Mouse (Mus musculus) spleen, adult 18-20 months (tissue): ENCODE results near the gene Lins1.

ENCODE experiments used
- DNase-seq, 2 experiments: peaks; one replicate each; pipeline ENCODE4 v3.0.0; 2022; ENCODE audit warnings: mixed read lengths in 2 of 2

Gene Lins1

GRCm38 (mm10) chr7:66733882-66734281, 44.2 kb downstream of the Lins1 start:
- no peak for DNase-seq

- no peak for DNase-seq
Observed at GRCm38 (mm10) chr7:66734466-66734865, 44.8 kb downstream of the Lins1 start.

- DNase-seq = no peak
Observed at GRCm38 (mm10) chr7:66734993-66735392, 45.3 kb downstream of the Lins1 start.

GRCm38 (mm10) chr7:66737418-66737817, 47.7 kb downstream of the Lins1 start:
- DNase-seq = no peak

GRCm38 (mm10) chr7:66741008-66741407, 51.3 kb downstream of the Lins1 start:
- DNase-seq = no peak

- DNase-seq = no peak
Observed at GRCm38 (mm10) chr7:66741412-66741811, 51.7 kb downstream of the Lins1 start.

- no peak for DNase-seq
Observed at GRCm38 (mm10) chr7:66743377-66743781, 53.7 kb downstream of the Lins1 start, which contains the start of gene Cers3. Cers3 (plus strand) TSS chr7:66743504.

- no peak for DNase-seq
Observed at GRCm38 (mm10) chr7:66746972-66747371, 57.3 kb downstream of the Lins1 start.

GRCm38 (mm10) chr7:66749998-66750397, 60.3 kb downstream of the Lins1 start:
- DNase-seq = no peak

GRCm38 (mm10) chr7:66753816-66754215, 64.1 kb downstream of the Lins1 start:
- DNase-seq = no peak

- DNase-seq = no peak
Observed at GRCm38 (mm10) chr7:66755611-66756010, 65.9 kb downstream of the Lins1 start.
